In the genomic region with DNA sequence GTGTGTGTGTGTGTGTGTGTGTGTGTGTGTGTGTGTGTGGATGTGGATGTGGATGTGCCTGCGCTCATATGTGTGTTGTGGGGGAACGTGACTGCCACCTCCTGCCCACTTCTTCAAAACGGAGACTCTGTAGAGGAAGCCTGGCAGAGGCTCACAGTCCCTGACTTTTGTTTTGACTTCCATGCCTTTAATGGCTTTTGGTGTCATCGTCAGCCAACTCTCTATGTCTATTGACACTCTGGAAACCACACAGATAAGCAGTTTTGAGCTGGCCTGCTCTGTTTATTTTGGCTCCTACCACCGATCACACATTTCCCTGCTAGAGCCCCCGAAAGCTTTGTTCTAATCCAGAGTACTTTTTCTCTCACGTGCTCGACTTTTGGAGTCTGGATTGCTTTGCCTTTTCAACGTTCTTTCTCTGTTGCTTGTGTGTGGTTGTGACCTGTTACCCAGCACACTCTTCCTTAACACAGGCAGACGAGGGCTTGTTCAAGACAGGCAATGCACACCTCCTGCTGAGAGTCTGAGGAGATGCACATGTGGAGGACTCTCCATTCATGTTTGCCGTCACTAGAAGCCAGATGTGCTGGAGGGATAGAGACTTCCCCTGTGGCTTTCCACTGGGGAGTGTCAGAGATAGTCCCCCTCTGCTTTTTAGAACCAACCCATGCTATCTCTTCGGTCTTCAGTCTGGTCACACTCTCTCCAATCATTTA, we compare ENCODE assay signal across 8 mouse cellular contexts.
DNase-seq lines count a peak whose midpoint lies in the region; ATAC-seq and TF ChIP-seq lines count a peak whose summit lies in the region.

No protein-coding gene starts in this region.

- H3K27me3 ChIP-seq in neural tube, embryonic 13.5 days = no peaks in the 10 kb centered on the region
- no peaks in the 10 kb centered on the region for H3K27me3 ChIP-seq in lung, postnatal 0 days (replicated peaks; ENCODE audit: insufficient read depth, low read length)
- H3K27me3 ChIP-seq in stomach, embryonic 16.5 days (ENCODE audit: control insufficient read depth, insufficient read depth, low read length) = no peaks in the 10 kb centered on the region

- ATAC-seq in neural tube, embryonic 13.5 days (ENCODE audit: low read depth) = no peak; the same call in 1 of the 2 replicates
- peak; percentile 74 for ATAC-seq in granulocyte monocyte progenitor cell, adult 5-6 weeks (replicated peaks; ENCODE audit: poor library complexity, severe bottlenecking)
- ATAC-seq in lung, postnatal 0 days = peak; percentile 83
- ATAC-seq in stomach, embryonic 16.5 days (ENCODE audit: insufficient read depth, low FRiP score) = peak; percentile 33; the same call in 1 of the 2 replicates

- no peaks in the 10 kb centered on the region for H3K4me1 ChIP-seq in neural tube, embryonic 13.5 days (replicated peaks)
- H3K4me1 ChIP-seq in lung, postnatal 0 days (ENCODE audit: insufficient read depth, low read depth, low read length) = peaks cover 9% of the 10 kb centered on the region
- no peaks in the 10 kb centered on the region for H3K4me1 ChIP-seq in stomach, embryonic 16.5 days (ENCODE audit: control insufficient read depth, insufficient read depth, low read length)

- TF ChIP-seq EP300 in lung, postnatal 0 days (IDR thresholded peaks at IDR 0.05) = no peak

- DNase-seq in neural tube, embryonic 10.5 days (ENCODE audit: extremely low spot score, low spot score) = no peak
- peak; percentile 28 for DNase-seq in kidney, adult 18-20 months
- DNase-seq in lung, postnatal 0 days (ENCODE audit: low spot score) = peak; percentile 83
- DNase-seq in cerebellum, adult 18-20 months = no peak
- no peak for DNase-seq in layer of hippocampus, adult 9-11 months

- H3K9ac ChIP-seq in neural tube, embryonic 13.5 days = no peak overlapping the region
- H3K9ac ChIP-seq in lung, postnatal 0 days (replicated peaks; ENCODE audit: low read depth) = no peak overlapping the region
- 0 out of 2 replicates have a peak overlapping the region, but pooled peaks have one; percentile 28 for H3K9ac ChIP-seq in stomach, embryonic 16.5 days (ENCODE audit: low read length)

- H3K36me3 ChIP-seq in neural tube, embryonic 13.5 days = no peaks in the 10 kb centered on the region
- H3K36me3 ChIP-seq in lung, postnatal 0 days (ENCODE audit: insufficient read depth, low read length) = no peaks in the 10 kb centered on the region
- H3K36me3 ChIP-seq in stomach, embryonic 16.5 days (ENCODE audit: control insufficient read depth, insufficient read depth, low read length) = no peaks in the 10 kb centered on the region

- H3K4me3 ChIP-seq in neural tube, embryonic 13.5 days = no peak overlapping the region
- H3K4me3 ChIP-seq in lung, postnatal 0 days (ENCODE audit: low read depth, low read length) = peak overlapping the region; percentile 19; the same call in 1 of the 2 replicates
- 0 out of 2 replicates have a peak overlapping the region, but pooled peaks have one; percentile 7 for H3K4me3 ChIP-seq in stomach, embryonic 16.5 days (replicated peaks; ENCODE audit: low read length)

- WGBS in neural tube, embryonic 13.5 days = 63% methylated on average over 12 of the region's 12 CpGs
- WGBS in lung, postnatal 0 days = 5% methylated on average over 12 of the region's 12 CpGs
- WGBS in stomach, embryonic 16.5 days = 20% methylated on average over 12 of the region's 12 CpGs

- peak; percentile 67 for TF ChIP-seq CTCF in lung, postnatal 0 days (IDR thresholded peaks at IDR 0.05)

- H3K9me3 ChIP-seq in neural tube, embryonic 13.5 days = no peaks in the 10 kb centered on the region
- H3K9me3 ChIP-seq in lung, postnatal 0 days (ENCODE audit: low read length) = no peaks in the 10 kb centered on the region
- H3K9me3 ChIP-seq in stomach, embryonic 16.5 days (replicated peaks; ENCODE audit: control insufficient read depth, low read length) = no peaks in the 10 kb centered on the region

- H3K4me2 ChIP-seq in neural tube, embryonic 13.5 days = no peak overlapping the region
- H3K4me2 ChIP-seq in lung, postnatal 0 days (replicated peaks; ENCODE audit: low read depth, low read length) = peak overlapping the region; percentile 34
- H3K4me2 ChIP-seq in stomach, embryonic 16.5 days (ENCODE audit: low read depth, low read length) = peak overlapping the region; percentile 37

- peak overlapping the region; percentile 38; the same call in 1 of the 2 replicates for H3K27ac ChIP-seq in neural tube, embryonic 13.5 days (replicated peaks)
- H3K27ac ChIP-seq in lung, postnatal 0 days (ENCODE audit: low read length) = peak overlapping the region; percentile 72
- H3K27ac ChIP-seq in stomach, embryonic 16.5 days (ENCODE audit: low read length) = no peak overlapping the region

Comparison
In these comparisons a context has a peak if more than half of its experiments do, and no peak if none do; other contexts are left out.
1. DNase-seq: peak in kidney, adult 18-20 months (single experiment) and lung, postnatal 0 days (single experiment); none in neural tube, embryonic 10.5 days (single experiment), cerebellum, adult 18-20 months (0 of 2) and layer of hippocampus, adult 9-11 months (single experiment).